Mouse (Mus musculus): ENCODE results near the gene Itfg1.

The Itfg1 gene

DNA sequence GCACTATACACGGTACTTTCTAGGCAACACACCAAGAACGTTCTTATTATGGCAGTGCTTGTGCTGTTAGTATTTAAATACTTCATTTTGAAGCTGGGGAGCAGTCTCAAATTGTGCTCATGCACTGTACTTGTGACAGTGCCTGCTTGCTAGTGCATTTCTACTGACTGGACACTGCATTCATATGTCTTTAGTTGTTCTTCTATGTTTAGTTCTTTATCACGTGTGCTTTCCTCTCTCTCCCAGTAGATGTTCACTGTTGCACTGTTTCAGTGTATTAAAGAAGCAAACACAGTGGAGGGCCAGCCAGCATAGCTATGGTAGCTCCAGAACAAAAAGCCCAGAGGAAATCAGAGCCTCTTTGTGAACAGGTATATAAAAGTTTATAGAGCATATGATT, 110.2 kb downstream of the Itfg1 start:
- DNase-seq (ENCODE audit: low spot score): no peak

DNA sequence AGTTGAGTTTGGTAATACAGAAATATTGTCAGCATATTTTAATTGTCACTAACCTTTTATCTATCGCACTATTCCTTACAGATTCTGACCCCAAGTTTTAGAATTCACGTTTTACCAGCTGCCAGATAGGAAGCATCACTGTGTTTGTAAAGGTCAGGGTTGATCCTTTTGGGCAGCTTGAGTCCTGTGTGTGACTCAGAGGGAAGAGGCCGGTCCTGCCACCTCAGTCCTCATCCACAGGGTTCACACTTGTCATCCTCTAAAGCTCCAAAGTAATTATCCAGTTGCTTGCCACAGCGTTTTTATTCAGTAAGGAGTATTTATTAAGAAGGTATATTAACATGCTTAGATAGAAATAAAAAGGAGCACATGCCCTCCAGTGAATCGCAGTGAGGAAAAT, 123.5 kb downstream of the Itfg1 start:
- no peak for DNase-seq (ENCODE audit: low spot score)

DNA sequence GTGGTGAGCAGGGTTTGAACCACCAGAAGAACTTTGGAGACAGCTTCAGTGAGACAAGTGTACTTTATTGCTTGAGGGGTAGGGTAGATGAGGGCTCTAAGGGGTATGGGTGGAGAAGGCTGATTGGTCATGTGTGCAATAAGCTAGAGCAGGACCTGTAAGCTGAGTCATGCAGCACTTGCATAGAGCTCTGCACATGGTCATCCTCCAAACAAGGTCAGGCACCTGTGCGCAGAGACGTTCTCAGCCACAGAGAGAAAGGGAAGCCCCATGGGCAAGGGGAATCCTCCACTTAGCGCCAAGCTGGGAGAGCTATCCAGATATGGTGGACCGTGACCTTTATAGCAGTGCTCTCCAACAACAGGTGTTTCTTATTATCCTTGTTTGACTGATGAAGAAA, 124.0 kb downstream of the Itfg1 start:
- DNase-seq (ENCODE audit: low spot score): no peak

DNA sequence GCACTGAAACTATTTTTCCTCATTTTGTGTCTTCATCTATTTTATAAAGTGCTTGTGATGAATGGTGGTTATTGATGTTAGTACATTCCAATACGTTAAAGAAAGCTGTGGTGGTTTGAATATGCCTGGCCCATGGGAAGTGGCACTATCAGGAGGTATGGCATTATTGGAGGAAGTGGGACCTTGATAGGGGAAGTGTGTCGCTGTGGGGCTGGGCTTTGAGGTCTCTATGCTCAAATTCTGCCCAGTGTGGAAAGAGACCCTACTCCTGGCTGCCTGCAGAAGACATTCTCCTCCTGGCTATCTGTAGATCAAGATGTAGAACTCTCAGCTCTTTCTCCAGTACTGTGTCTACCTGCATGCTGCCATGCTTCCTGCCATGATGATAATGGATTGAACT, 133.7 kb downstream of the Itfg1 start:
- DNase-seq (ENCODE audit: low spot score): no peak

DNA sequence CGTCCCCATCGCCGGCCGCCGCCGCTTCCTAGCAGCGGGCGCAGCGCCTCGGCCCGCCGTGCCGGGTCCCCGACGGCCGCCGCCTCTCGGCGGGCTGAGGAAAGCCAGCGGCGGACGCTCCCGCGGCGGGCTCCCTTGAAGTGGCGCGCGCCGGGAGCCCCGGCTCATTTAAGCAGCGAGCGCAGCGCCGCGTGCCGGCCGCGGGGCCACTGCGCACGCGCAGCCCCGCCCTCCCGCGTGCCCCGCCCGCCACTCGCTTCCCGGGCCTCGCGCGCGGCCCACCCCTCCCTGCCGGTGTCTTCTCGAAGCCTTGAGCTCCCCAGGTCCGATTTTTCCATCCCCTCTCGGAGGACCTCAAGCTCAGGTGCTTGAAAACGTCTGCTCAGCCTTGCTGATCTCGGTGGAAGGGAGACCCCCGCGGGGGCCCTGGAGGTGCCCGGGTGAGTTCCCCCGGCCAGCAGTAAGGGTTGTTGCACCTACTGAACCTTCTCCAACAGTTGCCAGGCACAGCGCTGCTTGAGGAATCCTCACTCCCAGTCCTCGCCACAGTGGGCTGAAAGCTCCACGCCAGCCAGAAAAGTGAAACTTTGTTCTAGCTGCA, 139.9 kb downstream of the Itfg1 start, which contains the start of gene Neto2:
Neto2 (minus strand) TSS at position 174 of the 601 bp plus-strand sequence.
- peak; percentile 53 for DNase-seq (ENCODE audit: low spot score)

DNA sequence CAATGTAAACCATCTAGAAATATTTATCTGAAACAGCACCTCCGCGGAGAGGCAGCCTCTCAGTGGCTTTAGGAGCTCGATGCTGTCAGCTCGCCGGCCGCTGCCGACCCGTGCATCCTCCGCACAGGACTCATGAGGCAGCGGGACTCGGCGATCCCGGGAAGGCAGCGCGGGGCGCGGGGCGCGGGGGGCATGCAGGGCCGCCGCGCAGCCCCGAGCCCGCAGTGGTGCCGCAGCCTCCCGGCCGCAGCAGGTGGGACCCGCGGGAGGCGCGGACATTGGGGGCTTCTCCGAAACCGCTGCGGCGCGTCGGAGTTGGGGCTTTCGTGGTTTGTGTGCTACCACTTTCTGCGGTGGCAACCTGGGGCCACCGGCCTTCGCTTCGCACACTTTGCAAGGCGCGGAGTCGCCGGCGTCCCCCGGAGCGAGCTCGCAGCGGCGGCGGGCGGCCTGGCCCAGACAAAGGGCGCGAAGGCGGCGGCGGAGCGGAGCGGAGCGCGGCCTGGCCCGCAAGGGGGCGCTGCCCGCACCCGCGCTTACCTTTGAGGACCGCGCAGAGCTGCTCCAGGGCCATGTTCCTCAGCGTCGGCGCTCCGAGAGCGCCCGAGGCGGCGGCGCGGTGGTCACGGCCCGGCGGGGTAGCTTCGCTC, 140.5 kb downstream of the Itfg1 start:
- DNase-seq (ENCODE audit: low spot score): peak; percentile 55

DNA sequence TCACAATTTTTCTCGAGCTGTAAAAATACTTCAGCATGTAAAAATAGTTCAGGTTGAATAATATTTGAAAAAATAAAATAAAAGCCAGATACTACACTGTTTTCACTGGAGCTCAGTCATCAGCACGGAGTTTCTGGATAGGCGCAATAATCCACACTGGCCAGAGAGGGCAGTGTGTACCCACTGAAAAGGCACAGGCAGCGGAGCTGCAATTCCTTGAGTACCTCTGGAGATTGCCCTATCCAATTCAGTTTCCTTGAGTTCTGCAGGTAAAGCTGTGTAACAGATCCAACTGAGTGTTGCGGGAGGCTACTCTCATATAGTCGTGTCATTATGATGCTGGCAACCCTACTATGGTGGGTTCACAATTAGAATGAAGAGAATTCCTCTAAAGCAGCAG, 141.7 kb downstream of the Itfg1 start:
- DNase-seq (ENCODE audit: low spot score): peak; percentile 58

Measured in urinary bladder, postnatal 25 days (tissue).